Mouse (Mus musculus): Measurements from ENCODE around the gene Sept9. TPM values are rescaled to one million over a fixed set of nuclear protein-coding genes. Genes with fewer than 3 reads are reported as not detected.

Sept9 gene
- total RNA-seq (2022): 100 to 1,000 TPM; 114 to 136 (median 132) TPM

DNA sequence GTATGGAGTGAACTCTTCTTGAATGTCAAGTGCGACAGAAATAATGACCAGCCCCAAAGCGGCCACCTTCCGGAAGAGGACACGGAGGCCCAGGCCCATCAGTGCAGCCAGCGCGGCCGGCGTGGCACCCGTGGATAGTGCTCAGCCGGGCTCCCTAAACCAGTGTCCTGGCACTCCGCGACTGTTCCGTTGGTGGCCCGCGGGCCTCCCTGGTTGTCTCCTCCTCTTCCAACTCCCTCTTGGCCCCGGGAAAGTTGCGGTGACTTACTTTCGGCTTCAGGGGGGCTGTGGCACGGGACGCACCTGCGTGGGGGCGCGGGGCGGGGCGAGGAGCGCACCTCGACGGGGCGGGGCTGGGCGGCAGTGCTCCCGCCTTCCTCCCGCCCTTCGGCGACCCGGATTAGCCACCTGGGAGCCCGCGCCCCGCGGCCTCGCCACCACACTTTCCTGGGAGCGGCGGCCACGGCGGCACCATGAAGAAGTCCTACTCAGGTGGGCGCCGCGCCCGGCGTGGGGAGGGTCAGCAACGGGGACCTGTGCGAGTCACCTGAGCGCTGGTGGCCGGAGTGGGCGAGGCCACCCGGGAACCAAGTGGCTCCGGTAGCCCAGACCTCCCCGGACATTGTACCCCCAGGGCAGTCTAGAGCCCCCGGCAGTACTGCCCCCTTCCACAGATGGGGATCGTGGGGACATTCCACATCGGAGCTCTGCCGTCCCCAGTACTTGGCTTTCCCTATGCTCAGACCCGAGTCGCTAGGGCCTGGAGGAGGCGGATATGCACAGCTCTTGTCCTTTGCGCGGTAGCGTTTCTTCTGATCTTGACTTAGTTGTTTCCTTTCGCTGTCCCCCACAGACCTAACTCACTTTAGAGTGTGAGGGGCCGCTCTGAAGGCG is at the start of gene Sept9:
TSS of gene Sept9 (plus strand) at position 380 of the 894 bp plus-strand sequence.
- DNase-seq: no peak

DNA sequence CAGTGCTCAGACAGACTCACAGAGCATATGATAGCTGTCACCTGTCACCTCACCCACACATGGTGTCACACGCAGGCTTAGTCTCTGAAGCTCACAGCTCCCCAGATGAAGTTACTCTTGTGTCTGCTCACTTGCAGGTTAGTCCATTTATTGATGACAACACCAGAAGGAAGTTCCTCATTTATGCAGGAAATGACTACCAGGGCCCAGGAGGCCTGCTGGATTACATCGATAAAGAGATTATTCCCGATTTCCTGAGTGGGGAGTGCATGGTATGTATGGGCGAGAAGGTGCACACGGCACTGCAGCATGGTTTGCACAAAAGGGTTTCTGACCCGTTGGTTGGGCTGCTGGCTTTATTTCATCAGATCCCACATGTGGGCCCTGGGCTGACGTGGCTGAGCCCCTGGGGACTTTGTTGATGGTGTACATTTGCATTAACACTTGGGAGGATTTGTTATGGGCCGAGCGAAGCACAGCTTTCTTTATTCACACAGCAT is 48.9 kb upstream of the Sept9 start:
- DNase-seq: no peak

DNA sequence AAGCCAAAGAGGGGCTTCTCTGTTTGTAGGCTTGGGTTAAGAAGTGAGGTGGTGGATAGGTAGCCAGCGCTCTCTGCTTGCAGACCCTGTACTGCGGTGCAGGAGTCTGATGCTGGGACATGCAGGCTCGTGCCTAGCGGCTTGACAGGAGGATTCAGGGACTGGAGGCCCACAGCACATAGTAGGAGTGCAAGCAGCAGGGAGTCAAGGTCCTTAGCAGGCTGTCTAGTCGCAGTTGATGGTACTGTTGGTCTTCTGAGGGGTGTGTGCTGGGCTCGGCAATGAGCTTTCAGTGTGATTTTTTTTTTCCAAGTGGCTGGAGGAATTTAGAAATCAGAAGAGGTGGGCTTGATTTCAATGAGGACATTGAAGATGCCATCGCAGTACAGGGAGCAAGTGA is 48.0 kb upstream of the Sept9 start:
- DNase-seq: no peak

DNA sequence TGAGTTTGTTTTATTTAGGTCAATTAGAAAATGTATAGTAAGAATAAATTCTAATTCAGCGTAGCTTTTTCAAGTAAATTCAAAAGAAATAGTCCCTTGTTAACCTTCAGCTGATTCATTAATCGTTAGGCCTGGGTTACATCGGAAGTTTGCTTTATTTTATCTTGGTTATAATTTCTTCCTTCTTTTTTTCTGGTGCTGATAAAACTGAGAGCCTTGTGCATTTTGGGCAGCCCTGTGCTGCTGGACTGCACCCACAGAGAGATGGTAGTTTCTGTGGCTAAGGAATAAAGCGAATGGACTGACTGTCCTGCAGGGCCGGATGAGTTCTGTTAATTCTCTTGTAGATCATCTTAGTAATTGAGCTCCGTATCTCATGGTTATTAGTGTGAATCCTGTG is 46.9 kb upstream of the Sept9 start:
- DNase-seq: no peak

DNA sequence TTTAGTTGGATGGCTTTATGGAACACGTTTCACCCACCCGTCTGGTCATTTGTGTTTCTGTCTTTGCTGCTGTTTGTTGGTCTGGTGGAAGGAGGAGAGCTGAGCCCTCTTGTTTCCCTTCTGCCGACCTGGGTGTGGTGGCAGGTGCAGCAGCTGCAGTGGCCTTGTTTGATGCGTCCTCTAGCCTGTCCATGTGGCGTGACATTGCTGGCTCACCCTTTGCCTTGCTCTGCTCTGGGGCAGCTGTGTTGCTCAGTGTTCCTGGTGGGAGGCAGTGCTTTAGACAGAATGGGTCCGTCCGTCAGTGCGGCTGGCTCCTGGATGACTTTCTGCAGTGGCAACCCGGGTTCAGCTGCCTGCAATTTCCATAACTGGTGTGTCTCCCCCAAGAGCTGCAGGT is 45.9 kb upstream of the Sept9 start:
- no peak for DNase-seq

DNA sequence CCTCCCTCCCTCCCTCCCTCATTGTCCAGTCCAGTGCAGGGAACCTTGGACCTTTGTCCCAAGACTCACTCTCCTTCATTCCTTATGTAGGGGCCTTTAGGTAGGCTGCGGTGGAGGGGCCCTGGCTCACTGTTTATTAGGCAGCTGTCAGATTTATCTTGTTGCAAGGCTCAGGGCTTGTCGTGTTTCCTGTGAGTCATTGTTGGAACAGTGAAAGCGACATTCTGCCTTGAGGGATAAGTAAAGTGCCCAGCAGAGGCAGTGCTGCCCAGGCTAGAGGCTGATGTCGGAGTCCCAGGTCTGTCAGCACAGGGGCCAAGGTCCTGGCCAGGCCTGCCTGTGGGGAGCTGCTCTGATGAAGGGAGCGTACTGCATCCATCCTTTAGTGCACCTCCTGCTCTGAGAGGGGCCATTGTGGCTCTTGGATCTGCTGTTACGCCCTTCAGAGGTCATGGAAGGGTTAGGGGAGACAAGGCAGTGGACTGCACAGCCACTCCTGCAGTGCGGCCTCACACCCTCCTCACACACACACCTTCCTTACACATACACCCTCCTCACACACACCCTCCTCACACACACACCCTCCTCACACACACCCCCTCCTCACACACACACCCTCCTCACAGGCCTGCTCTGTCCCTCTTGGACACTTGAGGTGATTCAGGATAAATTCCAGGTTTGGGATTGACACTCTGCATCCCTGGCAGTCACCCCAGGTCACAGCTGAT is 45.2 kb upstream of the Sept9 start:
- peak; percentile 64 for DNase-seq

DNA sequence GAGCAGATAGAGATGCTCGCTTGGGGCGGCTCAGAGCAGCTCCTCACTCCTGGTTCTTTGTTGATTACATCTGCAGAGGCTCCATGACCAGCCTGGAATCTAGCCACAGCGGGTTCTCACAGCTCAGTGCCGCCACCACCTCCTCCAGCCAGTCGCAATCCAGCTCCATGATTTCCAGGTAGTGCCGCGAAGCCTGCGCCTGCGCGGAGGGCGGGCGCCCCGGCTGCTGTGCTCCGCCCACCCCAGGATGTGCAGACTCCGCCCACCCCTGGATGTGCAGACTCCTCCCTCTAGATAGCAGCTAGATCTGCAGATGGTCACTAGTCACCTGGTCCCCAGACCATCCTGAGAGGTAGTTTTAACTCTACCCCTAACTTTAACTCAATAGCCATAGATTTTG is 42.7 kb upstream of the Sept9 start:
- DNase-seq: no peak

DNA sequence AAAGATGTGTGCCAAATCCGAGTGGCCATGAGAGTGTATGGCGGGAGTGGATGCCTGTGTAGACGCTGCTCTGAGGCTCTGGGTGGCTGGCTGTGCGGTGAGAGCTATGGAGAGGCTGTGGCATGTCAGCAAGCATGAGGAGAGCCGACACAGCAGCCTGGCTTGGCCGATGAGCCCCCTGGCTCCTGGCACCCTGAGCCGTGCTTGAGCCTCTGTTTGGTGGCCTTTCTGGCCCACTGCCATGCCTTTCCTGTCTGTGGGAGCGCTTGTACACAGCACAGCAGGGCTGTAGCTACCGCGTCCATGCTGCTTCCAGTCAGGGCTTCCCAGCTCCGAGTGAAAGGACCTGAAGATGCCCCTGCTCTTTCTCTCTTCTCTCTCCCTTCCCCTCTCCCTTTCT is 41.1 kb upstream of the Sept9 start:
- DNase-seq: no peak

DNA sequence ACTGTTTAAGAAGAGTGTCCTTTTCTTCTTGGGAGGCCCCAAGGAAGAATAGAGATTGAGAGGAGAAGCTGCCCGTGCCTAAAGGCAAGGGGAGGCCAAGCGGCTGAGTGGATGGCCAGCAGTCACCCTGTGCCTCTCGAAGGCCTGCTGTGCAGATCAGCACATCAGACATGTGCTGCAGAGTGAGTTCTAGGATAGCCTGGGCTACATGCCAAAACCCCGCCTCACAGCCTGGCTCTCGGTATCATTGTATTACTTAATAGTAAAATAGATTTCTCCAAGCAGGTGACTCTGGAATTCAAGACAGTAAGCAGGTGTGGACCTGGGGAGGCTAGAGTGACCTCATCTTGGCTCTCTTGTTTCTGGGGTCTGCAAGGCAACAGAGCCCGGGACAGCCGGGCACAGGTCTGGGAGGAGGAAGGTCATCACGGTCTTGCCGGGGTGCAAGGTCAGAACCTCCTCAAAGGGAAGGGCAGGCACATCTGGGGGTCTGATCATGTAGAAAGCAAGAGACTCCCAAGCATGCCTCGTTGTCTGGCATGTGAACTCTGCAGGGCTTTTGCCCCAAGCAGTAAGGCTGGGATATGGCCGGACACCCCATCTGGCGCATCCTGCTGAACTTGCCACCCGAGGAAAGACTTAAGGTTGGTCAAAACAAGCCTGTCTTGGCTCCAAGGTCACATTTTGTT is 40.1 kb upstream of the Sept9 start:
- no peak for DNase-seq

DNA sequence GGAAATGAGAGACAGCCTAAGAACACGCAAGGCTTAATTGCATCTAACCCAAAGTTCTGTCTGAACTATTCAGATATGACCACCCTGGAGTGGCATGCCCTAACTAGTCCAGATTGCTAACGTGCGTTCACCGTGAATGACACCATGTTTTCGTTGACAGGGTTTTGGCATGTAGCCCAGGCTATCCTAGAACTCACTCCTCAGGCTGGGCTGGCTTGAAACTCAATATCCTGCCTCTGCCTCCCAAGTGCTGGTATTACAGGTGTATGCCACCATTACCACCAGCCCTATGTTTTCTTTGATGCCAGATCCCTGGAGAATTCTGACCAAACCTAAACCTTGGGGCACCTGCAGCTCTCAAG is 39.5 kb upstream of the Sept9 start:
- DNase-seq: no peak

DNA sequence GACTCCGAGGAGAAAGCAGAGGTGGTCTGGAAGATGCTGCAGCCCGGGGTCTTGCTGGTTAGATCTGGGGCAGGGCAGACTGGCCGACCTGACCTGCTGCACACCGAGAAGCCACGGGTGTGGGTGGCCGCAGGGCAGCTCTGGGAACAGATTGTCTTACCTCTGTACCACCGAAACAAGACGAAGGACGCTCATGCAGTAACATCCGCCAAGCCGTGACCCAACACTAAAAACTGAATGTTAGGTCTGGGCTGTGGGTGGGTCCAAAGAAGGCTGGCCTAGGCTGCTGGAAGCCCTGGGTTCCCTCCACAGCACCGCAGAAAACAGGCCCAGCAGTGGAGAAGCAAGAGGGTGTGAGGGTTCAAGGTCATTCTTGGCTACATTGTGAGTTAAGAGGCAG is 38.7 kb upstream of the Sept9 start:
- DNase-seq: no peak

DNA sequence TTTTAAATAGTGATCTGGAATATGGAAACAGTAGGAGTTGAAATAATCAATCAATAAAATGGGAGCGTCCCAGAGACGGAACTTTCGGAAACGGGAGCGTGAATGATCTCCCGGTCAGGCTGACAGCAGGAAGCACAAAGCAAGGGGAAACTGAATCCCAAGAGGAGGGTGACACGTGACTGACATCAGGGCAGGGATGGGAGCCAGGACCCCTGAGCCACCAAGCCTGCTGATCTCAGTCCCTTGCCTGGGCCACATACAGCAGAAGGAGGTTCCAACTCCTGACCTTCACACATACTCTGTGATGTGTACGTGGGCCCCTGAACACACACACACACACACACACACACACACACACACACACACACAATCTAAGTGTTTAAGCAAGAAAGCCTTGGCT is 37.9 kb upstream of the Sept9 start:
- no peak for DNase-seq

DNA sequence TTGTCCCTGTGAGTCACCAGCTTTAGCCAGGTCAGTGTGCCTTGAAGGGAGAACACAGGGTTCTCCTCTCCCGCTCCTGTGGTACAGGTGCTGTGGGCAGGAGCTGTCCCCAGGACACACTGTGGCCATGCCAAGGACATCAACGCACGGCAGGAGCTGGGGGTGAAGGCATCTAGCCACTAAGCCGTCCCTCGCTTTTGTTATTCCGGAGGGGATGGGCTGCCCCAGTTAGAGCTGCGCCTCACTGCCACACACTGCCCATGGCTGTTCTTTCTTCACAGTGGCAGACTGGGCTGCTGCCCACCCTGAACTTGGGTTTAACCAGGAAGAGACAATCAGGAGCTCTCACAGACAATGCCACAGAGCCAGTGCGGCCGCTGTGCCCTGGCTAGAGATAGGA is 36.4 kb upstream of the Sept9 start:
- no peak for DNase-seq

DNA sequence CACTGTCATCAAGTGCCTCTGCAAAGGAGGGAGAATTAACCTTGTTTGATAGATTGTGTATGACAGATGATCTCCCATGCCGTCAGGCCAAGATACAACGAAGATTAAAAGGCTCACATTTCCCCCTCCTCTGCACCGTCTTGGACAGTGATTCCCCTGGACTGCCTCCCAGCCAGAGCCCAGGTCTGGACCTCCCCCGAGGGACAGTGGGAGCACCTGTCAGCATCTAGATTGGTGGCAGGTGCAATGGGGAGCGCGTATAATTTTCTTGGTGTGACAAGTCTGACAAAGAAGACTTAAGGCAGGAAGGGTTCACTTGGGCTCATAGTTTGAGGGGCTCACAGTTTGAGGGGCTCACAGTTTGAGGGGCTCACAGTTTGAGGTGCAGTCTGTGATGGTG is 35.7 kb upstream of the Sept9 start:
- DNase-seq: no peak

DNA sequence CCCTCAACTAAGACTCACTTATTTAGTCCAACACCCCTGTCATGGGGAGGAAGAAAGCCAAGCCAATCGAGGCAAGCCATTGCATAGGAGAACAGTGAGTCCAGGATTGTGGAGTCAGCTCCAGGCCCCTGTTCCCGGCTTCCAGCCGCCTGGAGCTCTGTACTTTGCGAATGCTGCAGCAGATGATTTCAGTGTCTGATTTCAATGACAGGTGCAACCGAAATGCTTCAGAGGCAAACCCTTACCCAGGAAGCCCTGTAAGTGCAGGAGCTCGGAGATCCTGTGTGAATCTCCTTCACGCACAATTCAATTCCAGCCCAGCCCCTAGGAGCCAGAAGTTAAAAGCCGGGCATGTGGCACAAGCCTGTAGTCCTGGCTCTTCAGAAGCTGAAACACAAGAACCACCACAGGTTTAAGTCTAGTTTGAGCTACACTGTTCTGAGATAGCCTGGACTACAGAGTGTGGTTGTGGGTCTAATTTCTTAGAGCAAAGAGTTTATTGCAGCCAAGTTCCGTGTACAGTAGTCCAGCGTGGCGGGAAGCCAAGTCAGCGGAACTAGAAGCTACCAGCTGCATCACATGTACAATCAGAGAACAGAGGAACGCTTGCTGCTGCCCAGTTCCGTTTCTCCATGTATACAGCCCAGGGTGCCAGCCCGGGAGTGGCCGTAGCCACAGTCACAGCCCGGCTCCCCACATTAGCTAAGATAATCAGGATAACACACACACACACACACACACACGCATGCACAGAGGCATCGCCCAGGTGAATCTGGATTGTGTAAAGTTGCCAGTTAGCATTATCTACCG is 31.0 kb upstream of the Sept9 start:
- DNase-seq: no peak

DNA sequence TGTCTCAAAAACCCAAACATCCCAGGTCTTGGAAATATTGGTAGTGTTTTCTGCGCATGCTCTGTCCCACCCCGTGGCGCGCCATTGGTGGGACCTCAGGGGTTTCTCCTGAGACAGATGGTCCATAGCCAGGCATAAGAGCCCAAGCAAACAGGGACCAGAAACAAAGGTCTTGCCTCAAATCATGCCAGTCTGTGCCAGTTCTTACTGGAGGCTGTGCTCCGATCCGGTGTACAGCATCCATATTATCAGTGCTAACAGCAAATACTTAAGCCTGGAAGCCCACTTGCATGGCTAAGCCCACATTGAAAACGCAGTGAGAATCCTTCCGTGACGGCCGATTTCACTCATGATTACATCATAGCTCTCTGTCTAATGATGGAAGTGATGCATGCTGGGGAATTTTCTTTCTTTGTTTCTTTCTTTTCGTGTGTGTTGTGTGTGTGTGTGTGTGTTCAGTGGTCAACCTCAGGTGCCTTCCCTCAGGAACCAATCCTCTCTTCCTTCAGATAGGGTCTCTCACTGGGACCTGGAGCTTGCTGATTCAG is 30.3 kb upstream of the Sept9 start:
- DNase-seq: no peak

DNA sequence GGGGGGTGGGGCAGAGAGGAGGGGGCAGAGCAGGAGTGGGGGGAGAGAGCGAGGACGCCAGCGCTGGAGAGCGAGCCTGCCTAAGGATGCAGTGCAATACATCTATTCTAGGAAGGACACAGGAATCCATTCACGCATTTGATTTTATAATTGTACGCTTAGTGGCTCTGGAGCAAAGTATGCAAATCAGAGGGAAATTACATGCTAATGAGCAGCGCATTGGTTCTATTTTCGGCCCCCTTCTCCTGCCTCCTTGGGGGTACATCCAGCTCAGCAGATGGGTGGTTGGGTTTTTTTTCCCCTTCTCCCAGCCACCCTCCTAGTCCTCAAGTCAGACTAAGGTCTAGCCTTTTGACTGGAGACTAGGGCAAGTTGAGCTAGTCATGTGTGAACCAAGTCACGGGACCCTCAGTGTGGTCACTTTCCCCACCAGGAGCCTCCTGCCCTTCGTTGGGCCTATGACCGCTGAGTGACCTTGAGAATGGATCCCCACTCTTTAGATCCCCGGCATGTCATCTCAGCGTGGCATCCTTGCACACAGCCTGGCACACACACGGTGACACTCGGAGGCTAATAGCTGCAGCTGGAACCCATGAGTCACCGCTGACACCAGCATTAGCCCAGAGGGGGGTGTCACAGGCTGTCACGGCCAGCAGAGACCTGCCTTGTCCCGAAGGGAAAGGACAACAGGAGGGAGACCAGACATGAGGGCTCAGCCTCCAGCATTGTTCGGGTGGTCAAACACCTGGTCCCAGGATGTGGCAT is 29.5 kb upstream of the Sept9 start:
- peak; percentile 42 for DNase-seq

DNA sequence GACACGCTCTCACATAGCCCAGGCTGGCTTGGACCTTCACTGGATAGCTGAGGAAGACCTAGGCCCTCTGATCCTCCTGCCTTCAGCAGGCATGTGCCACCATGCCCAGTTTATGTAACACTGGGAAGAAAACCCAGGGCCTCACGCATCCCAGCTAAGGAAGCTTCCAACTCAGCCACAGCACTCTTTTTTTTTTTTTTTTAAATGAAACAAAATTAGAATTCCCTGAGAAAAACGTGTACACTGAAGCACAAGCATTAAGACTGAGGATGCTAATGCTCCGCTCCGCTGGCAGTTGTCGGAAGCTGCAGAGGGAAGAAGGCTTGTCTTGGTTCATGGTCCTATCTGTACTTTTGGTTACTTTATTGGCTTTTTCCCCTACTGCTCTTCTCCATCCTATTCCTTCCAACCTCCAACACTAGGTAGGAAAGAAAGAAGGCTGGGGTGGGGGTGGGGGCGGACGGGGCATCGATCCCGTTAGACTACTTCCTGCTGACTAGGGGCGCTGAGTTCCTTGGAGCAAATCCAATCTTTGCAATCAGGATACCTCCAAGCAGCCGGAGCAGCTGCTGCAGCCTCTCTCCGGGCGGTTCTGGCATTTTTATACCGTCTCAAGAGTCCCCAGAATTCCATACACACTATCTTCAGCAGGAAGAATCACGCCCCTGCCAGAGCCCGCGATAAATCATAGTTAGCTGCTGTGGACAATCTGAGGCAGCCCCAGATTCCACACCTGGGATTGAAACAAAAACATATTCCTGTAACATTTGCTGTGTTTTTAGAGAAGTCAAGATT is 25.2 kb upstream of the Sept9 start:
- no peak for DNase-seq

DNA sequence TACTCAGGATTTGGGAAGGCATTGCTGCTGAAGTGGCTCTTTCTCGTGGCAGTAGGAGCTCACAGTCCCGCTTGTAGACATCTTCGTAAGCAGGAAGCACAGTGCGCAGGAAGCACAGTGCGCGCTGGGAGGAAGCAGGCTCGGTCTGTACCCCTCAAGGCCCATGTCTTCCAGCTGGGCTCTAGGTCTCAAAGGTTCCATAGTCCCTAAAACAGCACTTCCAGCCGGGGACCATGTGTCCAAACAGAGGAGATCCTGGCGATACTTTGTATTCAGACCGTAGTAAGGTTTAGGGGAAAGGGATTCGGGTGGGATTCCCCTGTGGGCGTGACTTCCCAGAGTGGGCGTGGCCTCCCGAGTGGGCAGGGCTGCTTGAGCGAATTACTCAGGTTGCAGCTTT is 24.5 kb upstream of the Sept9 start:
- DNase-seq: no peak

DNA sequence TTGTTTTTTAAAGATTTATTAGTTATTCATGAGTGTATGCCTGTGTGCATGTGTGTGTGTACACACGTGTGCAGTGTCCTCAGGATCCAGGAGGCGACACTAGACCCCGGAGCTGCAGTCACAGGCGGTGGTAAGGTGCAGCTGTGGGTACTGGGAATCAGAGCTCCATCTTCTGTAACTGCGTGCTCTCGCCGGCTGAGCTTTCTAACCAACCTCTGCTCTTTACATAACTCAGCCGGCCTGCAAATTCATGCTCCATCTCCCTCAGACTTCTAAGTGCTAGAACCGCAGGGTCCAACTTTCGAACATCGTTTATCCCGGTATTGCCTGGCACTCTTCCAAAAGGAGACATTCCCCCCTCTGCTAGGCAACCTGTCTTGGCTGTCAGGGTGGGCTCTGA is 24.0 kb upstream of the Sept9 start:
- DNase-seq: no peak

Data from adrenal gland, adult 8-10 months (tissue).